Mouse (Mus musculus): ENCODE measurements around the gene Fundc1. TPM values are rescaled to one million over a fixed set of nuclear protein-coding genes. Genes with fewer than 3 reads are reported as not detected.

The Fundc1 gene
- polyA plus RNA-seq, 1 experiment from 2014 or later, result 68.9 TPM

DNA sequence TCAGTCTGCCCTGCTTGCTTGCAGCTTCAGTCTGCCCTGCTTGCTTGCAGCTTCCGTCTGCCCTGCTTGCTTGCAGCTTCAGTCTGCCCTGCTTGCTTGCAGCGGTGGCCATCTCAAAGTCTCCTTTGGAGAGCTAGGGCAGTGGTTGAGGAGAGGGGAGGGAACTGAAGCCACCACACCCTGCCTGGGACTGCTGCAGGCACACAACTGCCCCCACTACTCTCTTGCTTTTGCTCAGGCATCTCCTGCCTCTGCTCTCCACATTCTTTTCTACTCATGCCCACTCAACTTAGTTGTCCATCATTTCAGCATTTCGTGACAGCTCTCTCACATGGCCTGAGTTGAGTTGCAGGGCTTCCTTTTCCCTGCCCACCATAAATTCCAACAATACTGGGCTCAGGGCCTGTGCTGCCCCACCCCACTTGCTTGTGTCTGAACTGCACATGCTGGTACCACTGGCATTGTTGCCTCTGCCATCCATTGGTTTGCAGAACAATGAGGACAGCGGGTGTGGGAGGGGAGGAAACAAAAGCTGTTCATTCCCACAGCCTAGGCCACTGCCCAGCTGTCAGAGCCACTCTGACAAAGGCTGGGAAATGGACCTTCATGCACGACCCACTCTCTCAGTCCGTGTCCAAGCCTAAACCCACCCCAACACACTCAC is 24.9 kb downstream of the Fundc1 start:
- H3K9ac ChIP-seq, result no peak overlapping the region
- H3K4me2 ChIP-seq (replicated peaks), result no peak overlapping the region
- 43% methylated on average over 6 of the region's 6 CpGs for WGBS
- H3K4me3 ChIP-seq, result no peak overlapping the region
- H3K27me3 ChIP-seq, result no peaks in the 10 kb centered on the region
- no peaks in the 10 kb centered on the region for H3K9me3 ChIP-seq
- H3K36me3 ChIP-seq, result no peaks in the 10 kb centered on the region
- H3K27ac ChIP-seq, result no peak overlapping the region
- peaks cover 6% of the 10 kb centered on the region; the same call in 1 of the 2 replicates for H3K4me1 ChIP-seq
- no peak for ATAC-seq (ENCODE audit: low FRiP score, low read depth)

DNA sequence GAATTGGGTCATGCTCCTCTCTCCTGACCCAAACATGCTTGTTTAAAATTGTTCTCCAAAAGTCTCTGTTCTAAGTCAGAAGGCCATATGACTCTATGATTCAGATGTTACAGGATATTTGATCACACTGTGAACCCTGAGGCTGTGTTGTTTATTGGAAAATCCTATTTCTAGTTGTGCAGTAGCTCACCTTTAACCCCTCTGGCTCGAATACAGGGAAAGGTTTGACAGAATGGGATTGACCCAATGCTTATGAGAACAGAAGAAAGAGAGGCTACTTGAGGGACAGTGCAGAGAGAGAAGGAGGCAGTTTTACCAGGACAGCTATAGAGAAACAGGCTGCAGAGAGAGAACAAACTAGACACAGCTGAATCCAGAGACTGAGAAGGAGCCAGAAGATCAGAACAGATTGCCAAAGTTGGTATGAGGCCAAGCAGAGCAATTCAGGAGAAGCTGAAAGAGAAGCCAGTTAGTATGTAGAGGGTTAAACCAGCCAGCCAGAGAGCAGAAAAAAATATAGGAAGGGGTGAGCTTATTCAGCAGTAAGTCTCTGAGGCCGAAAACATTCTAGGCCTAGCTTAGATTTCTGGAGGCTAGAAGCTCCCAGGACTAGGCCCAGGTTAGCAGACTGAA is 27.1 kb downstream of the Fundc1 start:
- Histone ChIP-seq H3K9ac (no peak overlapping the region), H3K27ac (no peak overlapping the region), H3K4me1 (peaks cover 6% of the 10 kb centered on the region; the same call in 1 of the 2 replicates), H3K36me3 (no peaks in the 10 kb centered on the region), H3K27me3 (no peaks in the 10 kb centered on the region), H3K4me3 (no peak overlapping the region), H3K4me2 (replicated peaks) (no peak overlapping the region), H3K9me3 (no peaks in the 10 kb centered on the region)
- ATAC-seq (ENCODE audit: low FRiP score, low read depth), result peak; percentile 48; the same call in 1 of the 2 replicates
- WGBS, result 29% methylated on average over 2 of the region's 2 CpGs

DNA sequence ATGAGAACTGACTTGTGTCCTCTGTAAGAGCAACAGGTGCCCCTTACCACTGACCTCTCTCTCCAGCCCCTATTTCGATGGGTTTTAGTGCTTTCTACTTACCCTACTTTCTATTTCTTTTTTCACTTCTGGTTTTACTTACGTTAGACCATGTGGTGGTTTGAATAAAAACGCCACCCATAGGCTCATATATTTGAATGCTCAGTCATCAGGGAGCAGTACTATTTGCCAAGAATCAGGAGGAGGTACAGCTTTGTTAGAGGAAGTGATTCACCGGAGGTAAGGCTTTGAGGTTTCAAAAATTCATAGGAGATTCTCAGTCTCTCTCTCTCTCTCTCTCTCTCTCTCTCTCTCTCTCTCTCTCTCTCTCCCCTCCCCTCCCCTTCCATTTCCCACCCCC is 34.4 kb downstream of the Fundc1 start:
- Histone ChIP-seq H3K4me1 (no peaks in the 10 kb centered on the region), H3K4me3 (no peak overlapping the region), H3K4me2 (replicated peaks) (no peak overlapping the region), H3K27me3 (no peaks in the 10 kb centered on the region), H3K27ac (no peak overlapping the region), H3K9ac (no peak overlapping the region), H3K9me3 (peaks cover 2% of the 10 kb centered on the region; the same call in 1 of the 2 replicates), H3K36me3 (no peaks in the 10 kb centered on the region)
- 83% methylated on average over 4 of the region's 4 CpGs for WGBS
- ATAC-seq (ENCODE audit: low FRiP score, low read depth), result no peak

DNA sequence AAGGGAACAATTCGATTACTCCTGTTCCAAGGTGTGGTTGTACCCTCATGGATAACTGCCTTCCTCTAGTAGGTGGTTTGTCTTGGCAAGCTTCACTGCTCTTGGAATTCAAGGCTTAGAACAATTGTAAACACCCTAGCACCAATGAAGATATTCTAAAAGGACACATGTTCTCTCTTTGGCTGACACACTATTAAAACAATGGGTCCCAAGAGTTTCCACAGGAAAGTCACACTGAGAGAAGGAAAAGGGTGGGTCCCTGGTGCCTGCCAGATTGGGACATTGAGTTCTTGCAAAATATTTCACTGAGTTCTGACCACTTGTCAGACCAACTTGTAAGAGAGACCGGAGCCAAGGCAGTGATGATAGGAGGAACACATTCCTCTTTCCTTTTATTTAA is 45.1 kb downstream of the Fundc1 start:
- H3K27ac ChIP-seq, result no peak overlapping the region
- H3K4me3 ChIP-seq, result no peak overlapping the region
- no peak overlapping the region for H3K9ac ChIP-seq
- H3K36me3 ChIP-seq, result no peaks in the 10 kb centered on the region
- H3K27me3 ChIP-seq, result no peaks in the 10 kb centered on the region
- 85% methylated on average over 2 of the region's 2 CpGs for WGBS
- H3K4me1 ChIP-seq, result no peaks in the 10 kb centered on the region
- ATAC-seq (ENCODE audit: low FRiP score, low read depth), result no peak
- no peak overlapping the region for H3K4me2 ChIP-seq (replicated peaks)
- no peaks in the 10 kb centered on the region for H3K9me3 ChIP-seq

DNA sequence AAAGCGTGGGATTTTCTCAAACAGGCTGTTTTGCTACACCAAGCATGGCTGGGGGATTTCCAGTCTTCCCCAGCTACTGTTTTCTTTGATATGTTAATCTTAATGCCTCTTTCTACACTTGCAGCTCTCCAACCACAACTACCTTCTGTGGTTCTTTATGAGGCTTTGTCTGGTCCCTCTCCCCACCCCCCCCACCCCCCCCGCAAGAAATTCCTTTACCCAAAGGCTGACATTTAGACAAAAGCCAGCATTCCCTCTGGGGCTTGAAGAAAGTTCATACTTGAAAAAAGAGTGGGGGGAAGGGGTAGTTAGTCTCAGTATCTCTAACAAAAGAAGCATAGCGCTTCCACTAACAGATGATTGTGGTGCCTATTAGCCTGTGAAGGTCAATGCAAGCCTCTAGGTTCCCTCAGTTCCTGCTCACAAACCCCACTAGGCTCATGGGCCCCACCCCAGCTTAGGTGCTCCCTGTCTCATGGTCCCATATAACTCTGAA is 50.9 kb downstream of the Fundc1 start:
- Histone ChIP-seq H3K36me3 (no peaks in the 10 kb centered on the region), H3K4me1 (no peaks in the 10 kb centered on the region), H3K27ac (no peak overlapping the region), H3K9me3 (no peaks in the 10 kb centered on the region), H3K27me3 (no peaks in the 10 kb centered on the region), H3K4me2 (replicated peaks) (no peak overlapping the region), H3K4me3 (no peak overlapping the region), H3K9ac (no peak overlapping the region)
- no peak for ATAC-seq (ENCODE audit: low FRiP score, low read depth)
- 31% methylated on average over 3 of the region's 3 CpGs for WGBS

DNA sequence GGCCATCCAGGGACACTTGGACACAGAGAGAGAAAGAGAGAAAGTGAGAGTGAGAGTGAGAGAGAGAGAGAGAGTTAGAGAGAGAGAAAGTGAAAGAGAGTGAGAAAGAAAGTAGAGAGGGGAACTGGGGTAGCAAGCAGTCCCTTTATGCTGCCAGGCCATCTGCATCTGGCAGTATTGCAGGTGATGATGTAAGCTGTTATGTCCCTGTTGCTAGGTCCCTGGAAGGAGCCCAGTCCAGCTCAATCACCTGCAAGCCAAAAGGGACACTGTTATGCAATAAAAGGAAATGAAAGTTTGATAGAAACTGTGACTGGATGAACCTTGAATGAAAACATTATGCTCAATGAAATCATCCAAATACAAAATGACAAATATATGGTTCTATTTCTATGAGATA is 52.0 kb downstream of the Fundc1 start:
- no peak overlapping the region for H3K9ac ChIP-seq
- H3K27me3 ChIP-seq, result no peaks in the 10 kb centered on the region
- H3K4me2 ChIP-seq (replicated peaks), result no peak overlapping the region
- ATAC-seq (ENCODE audit: low FRiP score, low read depth), result no peak
- H3K9me3 ChIP-seq, result no peaks in the 10 kb centered on the region
- H3K27ac ChIP-seq, result no peak overlapping the region
- H3K4me1 ChIP-seq, result no peaks in the 10 kb centered on the region
- H3K36me3 ChIP-seq, result no peaks in the 10 kb centered on the region
- H3K4me3 ChIP-seq, result no peak overlapping the region

DNA sequence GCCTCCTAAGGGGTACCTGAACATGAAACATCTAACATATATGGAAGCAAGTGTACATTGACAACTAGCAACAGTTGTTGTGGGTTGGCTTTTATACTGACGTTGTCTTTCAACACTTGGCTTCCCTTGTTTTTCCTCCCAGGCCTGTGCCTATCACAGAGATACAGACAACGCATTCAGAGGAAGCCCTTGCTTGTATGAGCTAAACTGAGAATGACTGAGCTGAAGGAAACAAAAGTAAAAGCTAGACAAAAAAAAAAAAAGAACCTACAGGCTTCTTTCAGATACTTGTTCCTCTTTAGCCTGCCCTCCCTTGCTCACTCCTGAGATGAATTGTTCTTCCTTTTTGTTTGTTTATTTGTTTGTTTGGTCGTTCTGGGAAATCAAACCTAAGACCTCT is 58.1 kb downstream of the Fundc1 start:
- no peak for ATAC-seq (ENCODE audit: low FRiP score, low read depth)
- 66% methylated on average over 3 of the region's 3 CpGs for WGBS

DNA sequence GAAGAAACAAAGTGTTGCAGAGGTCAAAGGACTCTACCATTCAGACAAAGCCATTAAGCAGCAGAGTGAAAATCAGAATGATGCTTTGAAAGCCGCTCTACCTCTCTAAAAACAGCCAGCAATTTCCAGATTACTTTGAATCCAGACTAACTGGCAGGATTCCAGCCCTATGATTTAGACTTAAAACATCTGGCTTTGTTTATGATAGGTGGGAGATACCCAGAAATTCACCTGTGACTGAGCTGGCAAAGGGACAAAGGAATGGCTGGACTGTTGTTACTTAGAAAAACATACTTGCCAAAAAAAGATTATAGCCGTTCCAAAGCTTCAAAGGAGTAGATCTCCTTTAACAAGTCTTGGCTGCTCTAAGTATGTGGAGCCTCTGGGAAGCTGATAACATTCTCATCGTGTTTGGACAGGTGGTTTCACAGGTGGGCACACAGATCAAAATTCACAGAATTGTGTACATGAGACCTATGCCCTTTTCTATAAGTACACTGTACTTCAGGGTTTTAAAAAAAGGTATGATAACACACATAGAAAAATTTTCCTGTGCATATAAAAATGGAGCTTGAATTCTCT is 60.0 kb downstream of the Fundc1 start:
- Histone ChIP-seq H3K4me3 (no peak overlapping the region), H3K27me3 (no peaks in the 10 kb centered on the region), H3K4me2 (replicated peaks) (no peak overlapping the region), H3K9me3 (no peaks in the 10 kb centered on the region), H3K36me3 (no peaks in the 10 kb centered on the region), H3K4me1 (no peaks in the 10 kb centered on the region), H3K27ac (no peak overlapping the region; the same call in 1 of the 2 replicates), H3K9ac (no peak overlapping the region)
- ATAC-seq (ENCODE audit: low FRiP score, low read depth), result no peak
- WGBS, result 29% methylated on average over 3 of the region's 3 CpGs

More for the DNA sequence above, 58.1 kb downstream of the Fundc1 start:
- no peak overlapping the region for H3K4me3 ChIP-seq
- H3K27me3 ChIP-seq, result no peaks in the 10 kb centered on the region
- H3K9ac ChIP-seq, result no peak overlapping the region
- H3K4me2 ChIP-seq (replicated peaks), result no peak overlapping the region
- H3K4me1 ChIP-seq, result no peaks in the 10 kb centered on the region
- H3K27ac ChIP-seq, result no peak overlapping the region
- no peaks in the 10 kb centered on the region for H3K9me3 ChIP-seq
- no peaks in the 10 kb centered on the region for H3K36me3 ChIP-seq

All from limb, embryonic 13.5 days (tissue).